ENCODE assay signal across 9 mouse cellular contexts in the genomic region with DNA sequence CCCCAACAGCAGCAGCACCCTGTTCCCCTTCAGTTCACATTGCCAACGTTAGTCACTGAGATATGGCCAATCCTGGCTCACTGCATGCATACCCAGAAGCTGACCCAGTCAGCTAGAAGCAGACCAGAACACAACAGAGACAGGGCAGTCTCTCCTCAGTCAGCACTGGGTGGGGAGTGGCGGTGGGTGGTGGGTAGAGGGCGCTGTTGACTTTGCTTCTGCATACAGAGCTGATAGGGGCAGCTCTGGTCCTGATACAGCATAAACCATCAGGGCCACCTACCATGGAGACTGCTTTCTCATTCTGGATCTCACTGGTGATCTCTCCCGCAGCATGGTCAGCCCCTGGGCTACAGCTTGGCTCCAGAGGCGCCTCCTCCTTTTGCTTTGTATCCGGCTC. TPM values are rescaled to one million over a fixed set of nuclear protein-coding genes. Genes with fewer than 3 reads are reported as not detected.
DNase-seq lines count a peak whose midpoint lies in the region; ATAC-seq and TF ChIP-seq lines count a peak whose summit lies in the region.
"Had no signal": no experiment of that assay in that cellular context is flagged by ENCODE, and none has a peak within 500 bp of the region (broad histone marks: within the 10 kb centered on the region; RNA-seq: fewer than 3 reads in every experiment).

No protein-coding gene starts in this region.

- in situ Hi-C loops in ES-E14 (cut with MboI; ENCODE audit: low sequenced_read_pairs in 2 of 2, unreplicated experiment in 2 of 2): no loop called here

- peaks cover 23% of the 10 kb centered on the region for H3K36me3 ChIP-seq in heart, embryonic 11.5 days (ENCODE audit: control insufficient read depth, insufficient read depth, low read length)
- no peaks in the 10 kb centered on the region for H3K36me3 ChIP-seq in ES-E14 (ENCODE audit: control insufficient read depth, insufficient read depth, low read length, poor library complexity, severe bottlenecking)
- peaks cover 34% of the 10 kb centered on the region for H3K36me3 ChIP-seq in kidney, postnatal 0 days (ENCODE audit: insufficient read depth, low read length)
- H3K36me3 ChIP-seq in forebrain, embryonic 13.5 days (ENCODE audit: poor library complexity, severe bottlenecking): no peaks in the 10 kb centered on the region

- no peaks in the 10 kb centered on the region for H3K27me3 ChIP-seq in heart, embryonic 11.5 days (ENCODE audit: control insufficient read depth, insufficient read depth, low read length)
- H3K27me3 ChIP-seq in kidney, postnatal 0 days (ENCODE audit: insufficient read depth, low read length): no peaks in the 10 kb centered on the region
- no peaks in the 10 kb centered on the region for H3K27me3 ChIP-seq in forebrain, embryonic 13.5 days

- no peak overlapping the region for H3K4me2 ChIP-seq in heart, embryonic 11.5 days
- no peak overlapping the region for H3K4me2 ChIP-seq in kidney, postnatal 0 days (ENCODE audit: low read length)
- no peak overlapping the region for H3K4me2 ChIP-seq in forebrain, embryonic 13.5 days

- H3K4me1 ChIP-seq in heart, embryonic 11.5 days (ENCODE audit: control insufficient read depth, insufficient read depth, low read length): peaks cover 9% of the 10 kb centered on the region; the same call in 1 of the 2 replicates
- peaks cover 2 to 11% of the 10 kb centered on the region in 2 experiments; a peak in 2 of 4 replicates for H3K4me1 ChIP-seq in ES-E14 (ENCODE audit: control insufficient read depth in 2 of 2, insufficient read depth in 2 of 2, low read length in 2 of 2, poor library complexity in 1 of 2)
- 0 out of 2 replicates have a peak, but pooled peaks cover 3% of the 10 kb centered on the region for H3K4me1 ChIP-seq in kidney, postnatal 0 days (replicated peaks; ENCODE audit: insufficient read depth, low read length)
- no peaks in the 10 kb centered on the region for H3K4me1 ChIP-seq in forebrain, embryonic 13.5 days

- WGBS in heart, embryonic 11.5 days (ENCODE audit: insufficient replicate concordance): 70% methylated on average over 6 of the region's 6 CpGs
- 73% methylated on average over 6 of the region's 6 CpGs for WGBS in kidney, postnatal 0 days
- WGBS in forebrain, embryonic 13.5 days: 80% methylated on average over 6 of the region's 6 CpGs

- no peaks in the 10 kb centered on the region for H3K9me3 ChIP-seq in heart, embryonic 11.5 days (replicated peaks; ENCODE audit: control insufficient read depth, low read length)
- no peaks in the 10 kb centered on the region for H3K9me3 ChIP-seq in ES-E14 (ENCODE audit: control insufficient read depth, insufficient read depth, low read depth, low read length)
- no peaks in the 10 kb centered on the region for H3K9me3 ChIP-seq in kidney, postnatal 0 days (replicated peaks; ENCODE audit: low read length)
- H3K9me3 ChIP-seq in forebrain, embryonic 13.5 days (replicated peaks): no peaks in the 10 kb centered on the region

- no peak overlapping the region for H3K9ac ChIP-seq in heart, embryonic 11.5 days (ENCODE audit: low read depth, low read length)
- peak overlapping the region; percentile 55; the same call in 1 of the 2 replicates for H3K9ac ChIP-seq in ES-E14 (ENCODE audit: insufficient read depth, low read depth, low read length, poor library complexity, severe bottlenecking)
- no peak overlapping the region for H3K9ac ChIP-seq in kidney, postnatal 0 days (ENCODE audit: low read depth, low read length)
- no peak overlapping the region for H3K9ac ChIP-seq in forebrain, embryonic 13.5 days

- DNase-seq in heart, adult 18-20 months: no peak
- DNase-seq in ES-E14 (ENCODE audit: low read depth, low spot score) (no peak), adipocyte (ENCODE audit: low spot score) (no peak)
- DNase-seq in kidney, postnatal 0 days (ENCODE audit: low spot score): no peak
- peak; percentile 26 to 47 for DNase-seq in spleen, postnatal 14 days (ENCODE audit: low spot score in 2 of 2)
- no peak for DNase-seq in cerebellum, adult 9-10 months

- H3K27ac ChIP-seq in heart, embryonic 11.5 days (ENCODE audit: low read depth, low read length): 0 out of 2 replicates have a peak overlapping the region, but pooled peaks have one; percentile 6
- no peak overlapping the region for H3K27ac ChIP-seq in ES-E14 (ENCODE audit: insufficient read depth, low read depth, low read length, poor library complexity, severe bottlenecking)
- no peak overlapping the region for H3K27ac ChIP-seq in kidney, postnatal 0 days
- no peak overlapping the region for H3K27ac ChIP-seq in forebrain, embryonic 13.5 days

- peak; percentile 56 for TF ChIP-seq CTCF in kidney, postnatal 0 days (IDR thresholded peaks at IDR 0.05; ENCODE audit: low read depth)

- no peak overlapping the region for H3K4me3 ChIP-seq in heart, embryonic 11.5 days (ENCODE audit: low read depth, low read length)
- peak overlapping the region; percentile 30 to 55; a peak in 2 of 4 replicates for H3K4me3 ChIP-seq in ES-E14 (ENCODE audit: insufficient read depth in 1 of 2, low read depth in 1 of 2, low read length in 2 of 2, poor library complexity in 1 of 2, severe bottlenecking in 1 of 2)
- no peak overlapping the region for H3K4me3 ChIP-seq in kidney, postnatal 0 days (replicated peaks; ENCODE audit: low read depth, low read length)
- H3K4me3 ChIP-seq in forebrain, embryonic 13.5 days: no peak overlapping the region
- H3K4me3 ChIP-seq: myocyte had no signal

- ATAC-seq in heart, embryonic 11.5 days (replicated peaks; ENCODE audit: insufficient number of reproducible peaks, low FRiP score, low TSS enrichment): no peak
- no peak for ATAC-seq in kidney, postnatal 0 days (replicated peaks; ENCODE audit: low FRiP score, low read depth)
- ATAC-seq in forebrain, embryonic 13.5 days: no peak

TF ChIP-seq in ES-E14, 5 proteins besides CTCF, POLR2A, EP300 and RAD21:
- TF ChIP-seq ZC3H11A (IDR thresholded peaks at IDR 0.05; ENCODE audit: borderline replicate concordance, low read depth, low read length) (no peak), ZNF384 (IDR thresholded peaks at IDR 0.05; ENCODE audit: low read depth, low read length) (no peak), CHD2 (IDR thresholded peaks at IDR 0.05; ENCODE audit: low read depth, low read length) (no peak), MAFK (IDR thresholded peaks at IDR 0.05; ENCODE audit: insufficient read depth, low read depth, low read length) (no peak), HCFC1 (IDR thresholded peaks at IDR 0.05; ENCODE audit: borderline replicate concordance, insufficient read depth, low read length) (no peak)
TF ChIP-seq in ES-E14: peak in this region for 0.

RNA-seq across cellular contexts. Expression of a gene that starts 20.7 kb away (rescaled TPM):
- polyA plus RNA-seq in heart, embryonic 11.5 days (2014; fragmentation: Nextera tagmentation; extraction: Ambion mirVana): 129 and 143 TPM in 2 replicates
- 10 to 100 TPM; 12.8 to 13.2 TPM for total RNA-seq in heart, adult 18-20 months (2021)
- total RNA-seq in ES-E14 (2012; rRNA removed): 52.0 and 60.1 TPM in 2 replicates
- polyA plus RNA-seq in kidney, postnatal 0 days (2015; fragmentation: Nextera tagmentation; extraction: Ambion mirVana): 186 and 191 TPM in 2 replicates
- polyA plus RNA-seq in forebrain, embryonic 13.5 days (2015; fragmentation: Nextera tagmentation; extraction: Ambion mirVana): 127 and 131 TPM in 2 replicates

RNA-seq across cellular contexts. Expression of a gene that starts 54.5 kb away (rescaled TPM):
- 85.4 and 91.8 TPM in 2 replicates for polyA plus RNA-seq in heart, embryonic 11.5 days (2014; fragmentation: Nextera tagmentation; extraction: Ambion mirVana)
- total RNA-seq in heart, adult 18-20 months (2021): 10 to 100 TPM; 66.6 to 67.6 TPM
- 1.5 and 5.4 TPM in 2 replicates for total RNA-seq in ES-E14 (2012; rRNA removed)
- 53.7 and 57.5 TPM in 2 replicates for polyA plus RNA-seq in kidney, postnatal 0 days (2015; fragmentation: Nextera tagmentation; extraction: Ambion mirVana)
- polyA plus RNA-seq in forebrain, embryonic 13.5 days (2015; fragmentation: Nextera tagmentation; extraction: Ambion mirVana): 6.5 and 7.0 TPM in 2 replicates

Comparison
In these comparisons a context has a peak if more than half of its experiments do, and no peak if none do; other contexts are left out.
1. H3K4me3 ChIP-seq: peak in ES-E14 (2 of 2); none in heart, embryonic 11.5 days (single experiment), kidney, postnatal 0 days (single experiment) and forebrain, embryonic 13.5 days (single experiment).
2. DNase-seq: peak in spleen, postnatal 14 days (2 of 2); none in heart, adult 18-20 months (0 of 2), ES-E14 (single experiment), kidney, postnatal 0 days (single experiment), adipocyte (single experiment) and cerebellum, adult 9-10 months (single experiment).